Mouse (Mus musculus) lung, adult 18-20 months (tissue): ENCODE measurements around the gene Sycn.
"Not testable (repeated sequence)": the region's sequence is repeated elsewhere in the genome, so short reads cannot be mapped to it uniquely, and the experiment has no call there.

ENCODE experiments used
- DNase-seq, 2 experiments: peaks; one replicate each; pipeline ENCODE4 v3.0.0; 2022; ENCODE audit warnings: mixed read lengths in 2 of 2

Gene Sycn

GRCm38 (mm10) chr7:28540526-28540925 lies at the start of gene Sycn:
Gene Sycn (plus strand): TSS chr7:28540885.
- DNase-seq = no peak

GRCm38 (mm10) chr7:28490903-28491302 lies 49.8 kb upstream of the Sycn start:
- DNase-seq = no peak

- no peak for DNase-seq
Measured at GRCm38 (mm10) chr7:28492310-28492709, 48.4 kb upstream of the Sycn start.

GRCm38 (mm10) chr7:28495426-28495825 lies 45.3 kb upstream of the Sycn start:
- DNase-seq = no peak

- DNase-seq = no peak
Measured at GRCm38 (mm10) chr7:28505585-28505984, 35.1 kb upstream of the Sycn start.

GRCm38 (mm10) chr7:28509121-28509520 lies 31.6 kb upstream of the Sycn start:
- not testable (repeated sequence) for DNase-seq

- DNase-seq = not testable (repeated sequence)
Measured at GRCm38 (mm10) chr7:28510405-28510974, 30.2 kb upstream of the Sycn start, which contains the start of gene Ifnl2. Gene Ifnl2 (minus strand): TSS chr7:28510455.

- DNase-seq = no peak
Measured at GRCm38 (mm10) chr7:28511441-28511840, 29.2 kb upstream of the Sycn start.

GRCm38 (mm10) chr7:28522536-28522935 lies 18.1 kb upstream of the Sycn start, which contains the start of gene Ifnl3:
Gene Ifnl3 (plus strand): TSS chr7:28522836.
- not testable (repeated sequence) for DNase-seq

- peak; percentile 80 to 85 for DNase-seq
Measured at GRCm38 (mm10) chr7:28527922-28528719, 12.6 kb upstream of the Sycn start.

- no peak for DNase-seq
Measured at GRCm38 (mm10) chr7:28532005-28532404, 8.7 kb upstream of the Sycn start.

- not testable (repeated sequence) for DNase-seq
Measured at GRCm38 (mm10) chr7:28538886-28539285, 1.8 kb upstream of the Sycn start.

GRCm38 (mm10) chr7:28544051-28544601 lies 3.4 kb downstream of the Sycn start:
- DNase-seq = no peak

GRCm38 (mm10) chr7:28545048-28545890 lies 4.6 kb downstream of the Sycn start:
- no peak for DNase-seq

GRCm38 (mm10) chr7:28545891-28546210 lies 5.2 kb downstream of the Sycn start:
- DNase-seq = no peak

GRCm38 (mm10) chr7:28546649-28547048 lies 6.0 kb downstream of the Sycn start:
- no peak for DNase-seq

GRCm38 (mm10) chr7:28547154-28547553 lies 6.5 kb downstream of the Sycn start, which contains the start of gene Nccrp1:
Gene Nccrp1 (minus strand): TSS chr7:28547254.
- DNase-seq = no peak

- DNase-seq = no peak
Measured at GRCm38 (mm10) chr7:28547628-28548027, 6.9 kb downstream of the Sycn start.

- no peak for DNase-seq
Measured at GRCm38 (mm10) chr7:28553076-28553475, 12.4 kb downstream of the Sycn start.

- no peak for DNase-seq
Measured at GRCm38 (mm10) chr7:28555939-28556535, 15.4 kb downstream of the Sycn start.

GRCm38 (mm10) chr7:28557069-28557468 lies 16.4 kb downstream of the Sycn start:
- DNase-seq = no peak

GRCm38 (mm10) chr7:28557708-28558107 lies 17.0 kb downstream of the Sycn start:
- DNase-seq = no peak

GRCm38 (mm10) chr7:28558486-28558885 lies 17.8 kb downstream of the Sycn start:
- peak; percentile 71 to 78 for DNase-seq
